Mouse (Mus musculus) adipocyte (in vitro differentiated cells): ENCODE measurements at regions not wholly inside any gene's neighbourhood (a gene's known extent, or its start where the extent isn't known, plus 50 kb on each side); places are given as distances from the start of the nearest gene placed in this dataset.
"Not testable (repeated sequence)": the region's sequence is repeated elsewhere in the genome, so short reads cannot be mapped to it uniquely, and the experiment has no call there.

ENCODE experiments used
- DNase-seq: peaks from one replicate; pipeline ENCODE4 v3.0.0-alpha.2; 2016; ENCODE audit warnings: low spot score

DNA sequence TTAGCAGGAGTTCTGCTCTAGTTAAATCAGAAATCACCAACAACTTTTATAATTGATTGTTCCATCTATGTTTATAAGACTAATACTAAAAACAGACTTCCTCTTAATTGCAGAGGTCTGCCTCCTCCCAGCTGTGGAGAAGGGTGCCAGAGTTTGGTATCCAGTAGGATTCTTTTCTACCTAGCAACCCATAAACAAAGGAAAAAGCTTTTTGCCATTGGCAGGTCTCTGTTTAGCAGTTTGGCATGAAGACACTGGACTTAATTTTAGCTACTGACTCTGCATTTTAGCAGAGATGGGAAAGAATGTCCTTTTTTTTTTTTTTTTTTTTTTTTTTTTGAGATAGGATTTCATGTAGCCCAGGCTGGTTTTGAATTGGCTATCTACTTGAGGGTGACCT, 1628.4 kb downstream of the A830018L16Rik start:
- DNase-seq, result no peak

DNA sequence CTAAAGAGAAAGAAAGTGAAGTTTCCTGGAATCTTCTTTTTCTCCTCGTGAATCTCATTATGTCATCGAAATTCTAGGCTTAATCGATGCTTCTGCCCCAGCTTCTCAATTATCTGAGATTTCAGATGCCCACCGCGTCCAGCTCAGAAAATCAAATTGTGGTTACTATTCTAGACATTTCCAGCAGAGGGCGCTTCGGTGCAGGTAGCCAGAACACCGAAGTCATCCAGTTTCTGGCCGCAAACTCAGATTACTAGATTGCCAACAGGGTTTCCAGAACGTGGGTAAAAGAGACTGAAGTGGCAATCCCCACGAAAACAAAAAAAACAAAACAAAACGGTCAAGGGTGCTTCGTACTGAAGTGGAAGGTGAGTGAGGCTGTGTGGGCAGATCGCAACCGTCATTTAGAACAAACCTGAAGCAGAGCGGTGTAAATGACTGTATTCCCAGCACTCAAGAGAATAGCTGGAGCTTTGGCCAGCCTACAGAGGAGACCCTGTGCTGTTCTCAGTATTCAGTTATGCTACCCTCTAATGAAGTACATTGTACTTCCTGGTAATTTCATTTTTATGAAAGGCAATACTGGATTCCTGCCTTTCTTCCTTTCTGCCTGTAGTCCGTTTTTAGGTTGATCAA, 1636.4 kb downstream of the A830018L16Rik start:
- DNase-seq, result peak; percentile 31

DNA sequence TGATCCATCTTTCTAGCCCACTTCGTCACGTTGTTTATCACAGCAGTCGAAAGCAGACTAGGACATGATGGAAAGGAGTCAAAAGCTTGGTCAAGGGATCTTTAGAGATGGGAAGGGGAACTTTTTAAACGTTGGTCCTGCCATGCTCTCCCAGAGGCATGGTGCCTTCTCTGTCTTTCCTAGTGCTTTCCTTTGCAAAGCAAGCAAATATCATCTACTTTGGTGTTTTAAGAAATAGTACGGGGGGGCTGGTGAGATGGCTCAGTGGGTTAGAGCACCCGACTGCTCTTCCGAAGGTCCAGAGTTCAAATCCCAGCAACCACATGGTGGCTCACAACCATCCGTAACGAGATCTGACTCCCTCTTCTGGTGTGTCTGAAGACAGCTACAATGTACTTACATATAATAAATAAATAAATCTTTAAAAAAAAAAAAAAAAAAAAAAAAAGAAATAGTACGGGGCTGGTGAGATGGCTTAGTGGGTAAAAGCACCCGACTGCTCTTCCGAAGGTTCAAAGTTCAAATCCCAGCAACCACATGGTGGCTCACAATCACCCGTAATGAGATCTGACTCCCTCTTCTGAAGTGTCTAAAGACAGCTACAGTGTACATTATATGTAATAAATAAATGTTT, 1637.6 kb downstream of the A830018L16Rik start:
- DNase-seq, result not testable (repeated sequence)

DNA sequence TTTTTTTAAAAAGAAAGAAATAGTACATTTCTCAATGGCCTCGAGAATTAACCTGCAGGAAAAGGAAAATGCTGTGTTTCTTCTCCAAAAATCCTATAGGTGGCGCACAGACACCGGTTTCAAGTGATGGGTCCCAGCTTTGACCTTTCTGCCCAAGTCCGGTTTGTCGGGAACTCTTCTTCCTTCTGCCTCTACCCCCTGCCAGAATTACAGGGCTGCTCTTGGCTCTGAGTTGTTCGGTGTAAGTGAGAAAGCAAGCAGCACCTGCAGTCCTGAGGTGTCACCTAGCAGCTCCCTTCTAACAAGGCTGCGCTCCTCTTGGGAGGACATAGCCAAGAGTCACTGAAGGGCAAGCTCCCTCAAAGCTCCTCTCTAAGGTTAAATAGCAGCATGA, 1638.2 kb downstream of the A830018L16Rik start:
- DNase-seq, result peak; percentile 50

DNA sequence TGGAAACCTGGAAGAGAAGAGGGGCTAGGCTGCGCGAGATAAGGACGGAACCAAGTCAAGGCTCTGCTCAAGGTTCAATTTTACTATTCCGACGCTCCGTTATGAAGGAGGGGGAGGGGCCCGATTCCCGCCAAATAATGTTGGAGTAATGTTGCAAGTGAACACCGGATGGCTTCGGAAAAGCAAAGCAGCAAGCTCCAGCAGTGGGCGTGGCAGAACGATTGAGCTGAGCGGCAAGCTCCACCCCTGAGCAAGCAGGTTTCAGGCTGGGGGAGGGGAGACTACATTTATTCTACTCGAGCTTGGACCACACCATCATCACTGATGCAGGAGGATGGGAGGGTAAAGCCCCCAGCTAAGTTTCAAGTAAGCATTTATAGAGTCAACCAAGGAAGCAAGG, 1643.8 kb downstream of the A830018L16Rik start:
- DNase-seq, result no peak

DNA sequence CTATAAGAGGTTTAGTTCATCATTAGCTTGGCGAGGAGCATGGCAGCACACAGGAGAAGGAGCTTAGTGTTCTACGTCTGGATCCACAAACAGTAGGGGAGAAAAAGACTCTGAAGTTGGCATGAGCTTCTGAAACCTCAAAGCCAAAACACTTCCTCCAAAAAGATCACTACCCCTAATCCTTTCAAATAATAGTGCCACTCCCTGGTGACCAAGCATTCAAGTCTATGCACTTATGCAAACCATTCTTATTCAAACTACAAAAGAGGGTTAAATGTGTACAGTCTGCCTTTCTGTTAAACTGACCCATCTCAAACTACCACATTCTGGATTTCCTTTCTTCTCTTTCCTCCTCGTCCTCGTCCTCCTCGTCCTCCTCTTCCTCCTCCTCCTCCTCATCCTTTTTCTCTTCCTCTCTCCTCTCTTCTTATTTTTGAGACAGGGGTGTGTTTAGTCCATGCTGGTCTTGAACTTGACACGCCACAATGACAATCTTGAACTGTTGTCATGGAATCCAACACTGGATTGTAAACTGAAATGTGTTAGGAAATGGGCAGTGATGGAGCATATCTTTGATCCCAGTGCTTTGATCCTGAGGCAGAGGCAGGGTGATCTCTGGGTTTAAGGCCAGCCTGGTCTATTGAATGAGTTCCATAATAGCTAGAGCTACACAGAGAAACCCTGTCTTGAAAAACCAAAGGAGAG, 1645.9 kb downstream of the A830018L16Rik start:
- DNase-seq, result no peak
